Mouse (Mus musculus): ENCODE results near the gene Defb18. TPM values are rescaled to one million over a fixed set of nuclear protein-coding genes. Genes with fewer than 3 reads are reported as not detected.

Gene Defb18
- polyA plus RNA-seq (2014; fragmentation: Illumina TruSeq; extraction: RNeasy Lipid Tissue Mini Kit (QIAGEN cat#74804); ENCODE audit: low replicate concordance): not detected

DNA sequence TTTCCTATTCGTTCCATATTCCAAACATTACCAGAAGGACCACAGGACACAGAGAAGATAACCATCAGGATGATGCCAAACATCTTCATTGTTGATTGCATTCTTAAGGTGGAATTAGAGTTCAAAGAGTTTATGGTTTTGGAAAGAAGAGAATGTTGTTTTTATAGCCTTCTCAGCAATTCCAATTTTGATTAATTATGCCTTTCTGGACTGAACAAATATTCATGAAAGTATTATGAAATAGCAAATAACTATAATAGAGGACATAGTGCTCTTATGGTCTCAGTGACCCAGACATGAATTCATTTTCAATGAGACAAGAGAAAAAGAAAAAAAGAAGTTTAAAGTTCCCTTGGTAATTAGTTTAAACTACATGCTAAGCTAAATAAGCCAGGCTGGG, at the start of gene Defb18:
Gene Defb18, minus strand, starts transcription at position 101 of the 400 bp plus-strand sequence.

DNA sequence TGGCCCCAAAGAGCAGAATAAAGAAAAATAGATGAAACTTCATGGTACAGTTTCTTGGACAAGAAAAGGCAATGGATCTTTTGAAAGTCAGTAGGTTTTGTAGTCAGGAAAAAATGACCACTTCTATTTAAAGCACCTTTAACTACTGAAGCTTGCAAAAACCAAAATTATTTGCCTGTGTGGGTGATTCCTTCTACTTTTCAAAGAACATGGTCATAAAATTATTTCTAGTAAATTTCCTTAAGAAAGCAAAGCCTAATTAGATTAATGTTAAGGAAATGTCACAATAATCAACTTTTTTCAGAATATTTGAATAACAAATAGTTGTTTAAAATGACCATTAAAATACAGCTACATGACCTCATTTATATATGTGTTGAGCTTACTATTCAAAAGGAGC, 27.8 kb upstream of the Defb18 start, which contains the start of gene Defb41:
Gene Defb41, minus strand, starts transcription at position 101 of the 400 bp plus-strand sequence.

Other genes with a start within 250 kb of the Defb18 start
- gene Crisp4, start 91.5 kb downstream of the Defb18 start, polyA plus RNA-seq (2014; fragmentation: Illumina TruSeq; extraction: RNeasy Lipid Tissue Mini Kit (QIAGEN cat#74804); ENCODE audit: low replicate concordance): not detected
- gene Defb41, start 27.7 kb upstream of the Defb18 start, polyA plus RNA-seq (2014; fragmentation: Illumina TruSeq; extraction: RNeasy Lipid Tissue Mini Kit (QIAGEN cat#74804); ENCODE audit: low replicate concordance): not detected